Mouse (Mus musculus) stomach, postnatal 0 days (tissue): ENCODE measurements at regions not wholly inside any gene's neighbourhood (a gene's known extent, or its start where the extent isn't known, plus 50 kb on each side); places are given as distances from the start of the nearest gene placed in this dataset.

Source experiments
- ATAC-seq: fragments of 200-750 bp; cut with Nextera tagmentation; 2 replicates; pipeline ENCODE4 v1.8.0; 2017; ENCODE audit not compliant: low FRiP score, low TSS enrichment
- DNase-seq: peaks from one replicate; pipeline ENCODE4 v3.0.0-alpha.2; 2016; ENCODE audit warnings: low spot score
- H3K27ac ChIP-seq: fragments of 300-500 bp; sonication (generic); replicated peaks from 2 replicates; pipeline ENCODE4 v1.5.1; 2014; ENCODE audit warnings: mild to moderate bottlenecking, control low read depth
- H3K27me3 ChIP-seq: fragments of 300-500 bp; sonication (generic); 2 replicates; pipeline ENCODE4 v1.6.1; 2014; ENCODE audit warnings: low read length; ENCODE audit not compliant: control insufficient read depth, insufficient read depth
- H3K36me3 ChIP-seq: fragments of 300-500 bp; sonication (generic); 2 replicates; pipeline ENCODE4 v1.6.1; 2014; ENCODE audit warnings: low read length, mixed read lengths; ENCODE audit not compliant: control insufficient read depth, insufficient read depth
- H3K4me1 ChIP-seq: fragments of 300-500 bp; sonication (generic); replicated peaks from 2 replicates; pipeline ENCODE4 v1.6.1; 2014; ENCODE audit warnings: antibody characterized with exemption; ENCODE audit not compliant: control insufficient read depth, insufficient read depth
- H3K4me2 ChIP-seq: fragments of 300-500 bp; sonication (generic); replicated peaks from 2 replicates; pipeline ENCODE4 v1.6.1; 2014; ENCODE audit warnings: low read depth, mild to moderate bottlenecking, control low read depth, moderate library complexity
- H3K4me3 ChIP-seq: fragments of 300-500 bp; sonication (generic); 2 replicates; pipeline ENCODE4 v1.5.1; 2014; ENCODE audit warnings: low read depth, low read length, control low read depth
- H3K9ac ChIP-seq: fragments of 300-500 bp; sonication (generic); 2 replicates; pipeline ENCODE4 v1.6.1; 2014; ENCODE audit warnings: mild to moderate bottlenecking, low read length, control low read depth, mixed read lengths
- H3K9me3 ChIP-seq: fragments of 300-500 bp; sonication (generic); 2 replicates; pipeline ENCODE4 v1.6.1; 2016; ENCODE audit warnings: low read length; ENCODE audit not compliant: control insufficient read depth
- CTCF ChIP-seq: IDR thresholded peaks from 2 replicates; pipeline ENCODE4 v1.5.1; 2016; ENCODE audit warnings: antibody characterized with exemption, low read depth, mild to moderate bottlenecking, moderate library complexity
- EP300 ChIP-seq: optimal IDR thresholded peaks from 2 replicates; pipeline ENCODE3; 2016; ENCODE audit warnings: antibody characterized with exemption
- WGBS: fragments of 180-500 bp; shearing (Covaris S2); extraction: QIAGEN DNeasy Blood & Tissue Kit; methylation state at CpG from one replicate; pipeline ENCODE4 v1.1.7; 2014; 5-methylcytosine and 5-hydroxymethylcytosine counted together

DNA sequence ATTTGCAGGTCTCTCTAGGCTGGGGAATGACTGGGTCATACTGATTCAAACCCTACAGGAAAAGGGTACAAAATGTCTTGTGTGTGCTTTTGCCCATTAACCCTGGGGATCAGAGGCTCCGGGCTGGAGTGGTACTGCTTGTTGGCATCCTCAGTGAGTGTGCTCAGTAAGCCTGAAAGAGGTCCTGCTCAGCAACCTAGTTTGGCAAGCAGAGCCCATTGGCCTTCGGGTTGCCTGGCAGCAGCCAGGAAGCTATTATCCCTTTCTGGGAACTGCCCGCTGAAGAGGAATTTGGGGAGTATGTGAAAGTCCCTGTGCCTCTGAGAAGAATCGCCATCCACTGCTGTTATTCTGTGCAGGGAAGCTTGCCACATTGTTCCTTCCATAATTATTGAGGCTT lies 117.1 kb downstream of the Amer3 start:
- no peaks in the 10 kb centered on the region for H3K9me3 ChIP-seq
- WGBS: 76% methylated on average over 4 of the region's 4 CpGs
- H3K9ac ChIP-seq: no peak overlapping the region
- no peak overlapping the region for H3K27ac ChIP-seq
- no peaks in the 10 kb centered on the region for H3K4me1 ChIP-seq
- TF ChIP-seq EP300 (no peak), CTCF (no peak)
- H3K27me3 ChIP-seq: no peaks in the 10 kb centered on the region
- H3K4me3 ChIP-seq: no peak overlapping the region
- H3K36me3 ChIP-seq: no peaks in the 10 kb centered on the region
- ATAC-seq (no peak), DNase-seq (no peak)
- H3K4me2 ChIP-seq: no peak overlapping the region

DNA sequence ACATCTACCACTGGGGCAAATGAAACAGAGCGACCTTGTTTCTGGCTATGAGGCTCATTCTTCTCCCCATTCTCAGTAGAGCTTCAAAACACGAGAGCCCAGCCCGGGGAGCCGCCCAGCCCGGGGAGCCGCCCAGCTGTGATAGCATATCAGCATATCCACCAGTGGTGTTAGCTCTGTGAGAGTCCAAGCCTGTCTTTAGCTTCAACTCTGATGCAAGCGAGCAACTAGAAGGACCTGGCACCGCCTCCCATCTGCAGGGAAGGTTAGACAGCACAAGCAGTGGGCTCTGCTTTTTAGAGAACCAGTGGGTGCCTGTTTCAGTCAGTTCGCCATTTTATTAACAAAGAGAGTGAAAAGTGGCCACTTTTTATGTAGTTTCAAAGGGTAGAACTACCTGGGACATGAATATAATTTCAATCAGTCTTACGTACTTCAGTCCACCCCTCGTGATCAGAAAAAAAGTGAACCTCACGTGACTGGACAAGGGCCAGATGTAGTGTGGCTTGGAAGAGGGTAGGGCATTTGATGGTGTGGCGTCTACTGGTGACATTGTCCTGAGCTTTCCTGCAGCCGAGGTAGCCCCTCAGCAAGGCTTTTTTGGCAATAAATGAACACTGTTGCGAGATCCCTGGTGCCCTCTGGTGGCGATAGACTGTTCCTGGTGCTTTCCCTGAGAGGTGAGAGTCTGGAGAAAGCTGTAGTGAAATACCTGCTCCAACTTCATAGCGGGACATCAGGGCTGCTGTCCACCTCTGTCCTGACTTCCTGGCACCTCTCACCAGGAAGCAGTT lies 121.0 kb downstream of the Amer3 start:
- ATAC-seq: 0 out of 2 replicates have a peak, but pooled peaks have one; percentile 59
- H3K4me2 ChIP-seq: no peak overlapping the region
- DNase-seq: peak; percentile 52

DNA sequence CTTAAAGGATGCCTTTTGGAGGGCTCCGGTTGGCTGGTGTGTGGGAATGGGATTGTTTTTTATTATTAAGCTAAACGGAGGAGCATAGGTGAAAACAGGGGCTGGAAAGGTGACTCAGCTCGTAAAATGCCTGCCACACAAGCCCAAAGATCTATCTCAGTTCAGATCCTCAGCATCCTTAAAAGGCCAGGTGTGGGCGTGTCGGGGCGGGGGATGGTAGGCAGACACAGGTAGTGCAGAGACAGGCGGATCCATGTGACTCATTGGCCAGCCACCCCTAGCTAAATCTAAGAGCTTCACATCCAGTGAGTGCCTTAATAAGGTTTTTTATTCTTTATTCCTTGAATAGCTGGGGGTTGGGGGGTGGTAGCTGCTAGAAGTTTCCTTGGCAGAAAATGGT lies 122.0 kb downstream of the Amer3 start:
- H3K4me3 ChIP-seq: no peak overlapping the region
- WGBS: 66% methylated on average over 7 of the region's 7 CpGs
- DNase-seq (no peak), ATAC-seq (no peak)
- no peaks in the 10 kb centered on the region for H3K36me3 ChIP-seq
- H3K4me1 ChIP-seq: no peaks in the 10 kb centered on the region
- TF ChIP-seq EP300: no peak
- no peak for TF ChIP-seq CTCF
- no peak overlapping the region for H3K9ac ChIP-seq
- H3K27me3 ChIP-seq: no peaks in the 10 kb centered on the region
- H3K4me2 ChIP-seq: no peak overlapping the region
- H3K27ac ChIP-seq: no peak overlapping the region
- H3K9me3 ChIP-seq: no peaks in the 10 kb centered on the region

More for the DNA sequence above, 121.0 kb downstream of the Amer3 start:
- Histone ChIP-seq H3K9me3 (no peaks in the 10 kb centered on the region), H3K36me3 (no peaks in the 10 kb centered on the region), H3K27ac (no peak overlapping the region), H3K9ac (no peak overlapping the region), H3K4me3 (no peak overlapping the region), H3K27me3 (no peaks in the 10 kb centered on the region), H3K4me1 (no peaks in the 10 kb centered on the region)
- 36% methylated on average over 17 of the region's 17 CpGs for WGBS
- TF ChIP-seq CTCF (peak; percentile 82), EP300 (no peak)

DNA sequence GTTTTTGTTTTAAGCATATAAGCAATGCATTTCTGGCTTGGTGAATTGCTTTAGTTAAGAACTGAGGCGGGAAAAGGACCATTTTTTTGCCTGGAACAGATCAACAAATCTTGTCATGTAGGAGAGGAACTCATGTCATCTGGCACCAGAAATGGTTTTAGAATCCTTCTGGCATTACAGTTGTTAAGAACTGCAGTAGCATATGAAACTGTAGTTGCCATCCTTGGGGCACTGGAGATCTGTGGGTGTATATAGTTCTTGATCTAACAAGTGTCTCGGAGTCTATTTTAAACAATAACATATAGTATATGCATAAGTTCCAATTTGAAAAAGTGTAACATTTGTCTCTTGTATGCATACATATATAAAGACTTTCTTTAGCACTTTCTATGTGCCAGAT lies 129.6 kb downstream of the Amer3 start:
- H3K27ac ChIP-seq: no peak overlapping the region
- no peaks in the 10 kb centered on the region for H3K27me3 ChIP-seq
- no peak overlapping the region for H3K9ac ChIP-seq
- no peaks in the 10 kb centered on the region for H3K4me1 ChIP-seq
- H3K4me2 ChIP-seq: no peak overlapping the region
- 80% methylated on average over 2 of the region's 2 CpGs for WGBS
- DNase-seq: no peak
- no peak overlapping the region for H3K4me3 ChIP-seq
- no peak for ATAC-seq
- H3K9me3 ChIP-seq: no peaks in the 10 kb centered on the region
- TF ChIP-seq CTCF (no peak), EP300 (no peak)
- no peaks in the 10 kb centered on the region for H3K36me3 ChIP-seq

DNA sequence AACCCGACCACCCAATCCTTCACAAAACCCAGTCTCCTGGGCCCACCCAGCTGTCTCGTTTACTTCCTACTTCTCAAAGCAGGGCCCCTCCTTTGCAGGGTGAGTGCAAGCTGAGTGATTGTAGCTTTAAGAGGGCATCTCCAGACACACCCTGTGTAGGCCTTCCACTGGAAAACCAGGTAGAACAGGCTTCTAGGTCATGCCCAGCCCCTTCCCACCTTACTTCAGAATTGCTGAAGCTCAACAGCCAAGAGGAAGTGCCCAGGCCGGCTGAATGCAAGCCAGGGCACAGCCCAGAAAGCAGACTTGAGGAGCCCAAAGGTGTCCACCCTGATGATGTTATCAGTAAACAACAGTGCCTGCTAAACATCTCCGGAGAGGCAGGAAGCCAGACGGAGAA lies 120.2 kb downstream of the Fam168b start:
- TF ChIP-seq CTCF: no peak
- TF ChIP-seq EP300: no peak
- Histone ChIP-seq H3K4me3 (no peak overlapping the region), H3K9ac (no peak overlapping the region), H3K36me3 (no peaks in the 10 kb centered on the region), H3K27me3 (no peaks in the 10 kb centered on the region), H3K4me2 (no peak overlapping the region), H3K9me3 (no peaks in the 10 kb centered on the region), H3K4me1 (no peaks in the 10 kb centered on the region), H3K27ac (peak overlapping the region; percentile 67)
- ATAC-seq (peak; percentile 71; the same call in 1 of the 2 replicates), DNase-seq (no peak)
- 35% methylated on average over 5 of the region's 5 CpGs for WGBS

DNA sequence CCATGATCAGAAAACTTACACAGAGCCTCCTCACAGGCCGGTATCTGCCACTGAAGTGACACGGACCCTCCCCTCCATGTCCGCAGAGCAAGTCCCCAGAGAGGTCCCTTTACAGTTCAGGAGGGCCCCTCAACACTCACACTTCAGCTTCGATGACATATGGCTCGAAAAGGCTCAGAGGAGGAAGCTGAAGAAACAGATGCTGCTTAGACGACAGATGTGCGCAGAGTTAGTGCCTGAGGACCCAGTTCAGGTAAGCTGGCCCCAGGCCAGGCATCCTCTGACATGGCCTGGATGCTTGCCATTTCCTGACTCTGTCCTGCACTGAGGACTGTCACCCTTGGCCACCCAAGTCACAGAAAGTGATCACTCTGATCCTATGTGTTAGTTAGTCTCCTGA lies 110.7 kb downstream of the Fam168b start:
- Histone ChIP-seq H3K4me3 (no peak overlapping the region), H3K9me3 (no peaks in the 10 kb centered on the region), H3K4me2 (no peak overlapping the region), H3K9ac (no peak overlapping the region), H3K4me1 (no peaks in the 10 kb centered on the region), H3K27me3 (no peaks in the 10 kb centered on the region), H3K36me3 (no peaks in the 10 kb centered on the region), H3K27ac (no peak overlapping the region)
- no peak for TF ChIP-seq EP300
- no peak for TF ChIP-seq CTCF
- WGBS: 68% methylated on average over 7 of the region's 7 CpGs
- ATAC-seq (no peak), DNase-seq (no peak)
